Mouse (Mus musculus): Measurements from ENCODE around the gene Tnpo2. TPM values are rescaled to one million over a fixed set of nuclear protein-coding genes. Genes with fewer than 3 reads are reported as not detected.

Gene Tnpo2
- polyA plus RNA-seq (2014; fragmentation: Nextera tagmentation; extraction: Ambion mirVana): 32.0 and 41.0 TPM in 2 replicates

DNA sequence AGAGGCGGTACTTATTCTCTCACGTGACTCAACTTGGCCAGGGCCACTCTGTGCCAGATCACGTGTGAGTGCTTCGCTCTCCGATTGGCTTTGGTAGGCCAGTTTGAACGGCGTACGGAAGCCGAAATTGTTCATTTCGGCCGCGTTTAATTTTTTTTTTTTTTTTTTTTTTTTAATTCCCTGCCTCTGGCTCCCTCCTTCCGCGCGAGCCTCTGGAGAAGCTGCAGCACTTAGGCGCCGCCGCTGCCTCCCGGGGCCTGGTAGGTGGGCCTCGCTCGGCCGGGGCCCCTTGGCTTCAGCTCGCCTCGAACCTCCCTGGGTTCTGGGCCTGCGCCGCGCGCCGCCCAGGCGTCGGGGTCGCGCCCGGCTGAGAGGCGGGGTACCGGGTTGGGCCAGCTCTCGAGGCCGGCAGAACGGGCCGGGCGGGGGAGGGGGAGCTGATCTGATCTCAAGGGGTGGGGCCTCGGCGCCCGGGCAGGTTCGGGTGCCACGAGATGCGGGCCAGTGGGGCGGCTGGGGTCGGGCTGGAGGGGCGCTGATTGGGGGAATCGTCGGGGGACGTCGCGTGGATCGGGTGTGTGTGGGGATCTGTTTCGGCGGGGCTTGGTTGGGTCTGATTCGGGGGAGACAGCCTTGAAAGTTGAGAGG lies at the start of gene Tnpo2:
Gene Tnpo2 (plus strand): TSS at position 198 of the 648 bp plus-strand sequence.
- WGBS: under 1% methylated on average over 59 of the region's 59 CpGs
- DNase-seq (peak; percentile 96), ATAC-seq (ENCODE audit: low FRiP score, low TSS enrichment) (peak; percentile 94)
- Histone ChIP-seq H3K27me3 (ENCODE audit: control insufficient read depth, insufficient read depth, low read length) (no peaks in the 10 kb centered on the region), H3K4me1 (ENCODE audit: control insufficient read depth, insufficient read depth, low read length) (peaks cover 24% of the 10 kb centered on the region), H3K27ac (replicated peaks; ENCODE audit: low read depth, low read length) (peak within 1 kb of the TSS; percentile 97), H3K9me3 (ENCODE audit: control insufficient read depth, low read length) (no peaks in the 10 kb centered on the region), H3K4me2 (ENCODE audit: low read length) (peak within 1 kb of the TSS; percentile 98), H3K9ac (replicated peaks; ENCODE audit: low read length) (peak within 1 kb of the TSS; percentile 87), H3K4me3 (replicated peaks; ENCODE audit: low read depth, low read length) (peak within 1 kb of the TSS; percentile 81), H3K36me3 (ENCODE audit: control insufficient read depth, insufficient read depth, low read length) (peaks cover 36% of the 10 kb centered on the region)

- Histone ChIP-seq H3K4me3 (replicated peaks; ENCODE audit: low read depth, low read length) (no peak overlapping the region), H3K4me2 (ENCODE audit: low read length) (no peak overlapping the region), H3K9me3 (ENCODE audit: control insufficient read depth, low read length) (no peaks in the 10 kb centered on the region), H3K9ac (replicated peaks; ENCODE audit: low read length) (no peak overlapping the region), H3K27ac (replicated peaks; ENCODE audit: low read depth, low read length) (no peak overlapping the region), H3K27me3 (ENCODE audit: control insufficient read depth, insufficient read depth, low read length) (0 out of 2 replicates have a peak, but pooled peaks cover 9% of the 10 kb centered on the region), H3K4me1 (ENCODE audit: control insufficient read depth, insufficient read depth, low read length) (peaks cover 24% of the 10 kb centered on the region), H3K36me3 (ENCODE audit: control insufficient read depth, insufficient read depth, low read length) (no peaks in the 10 kb centered on the region)
- no peak for DNase-seq
- WGBS: 82% methylated on average over 5 of the region's 5 CpGs
- ATAC-seq (ENCODE audit: low FRiP score, low TSS enrichment): no peak
These were observed 49.3 kb upstream of the Tnpo2 start for GRCm38 (mm10) chr8:84987388-84987787.

- DNase-seq (no peak), ATAC-seq (ENCODE audit: low FRiP score, low TSS enrichment) (no peak)
- Histone ChIP-seq H3K9ac (replicated peaks; ENCODE audit: low read length) (no peak overlapping the region), H3K4me1 (ENCODE audit: control insufficient read depth, insufficient read depth, low read length) (peaks cover 24% of the 10 kb centered on the region), H3K4me3 (replicated peaks; ENCODE audit: low read depth, low read length) (no peak overlapping the region), H3K27me3 (ENCODE audit: control insufficient read depth, insufficient read depth, low read length) (0 out of 2 replicates have a peak, but pooled peaks cover 9% of the 10 kb centered on the region), H3K27ac (replicated peaks; ENCODE audit: low read depth, low read length) (no peak overlapping the region), H3K9me3 (ENCODE audit: control insufficient read depth, low read length) (no peaks in the 10 kb centered on the region), H3K4me2 (ENCODE audit: low read length) (no peak overlapping the region), H3K36me3 (ENCODE audit: control insufficient read depth, insufficient read depth, low read length) (no peaks in the 10 kb centered on the region)
- 67% methylated on average over 2 of the region's 2 CpGs for WGBS
These were observed 48.8 kb upstream of the Tnpo2 start for GRCm38 (mm10) chr8:84987903-84988302.

GRCm38 (mm10) chr8:84989311-84989731 lies 47.4 kb upstream of the Tnpo2 start:
- H3K4me1 ChIP-seq (ENCODE audit: control insufficient read depth, insufficient read depth, low read length): peaks cover 24% of the 10 kb centered on the region
- 8% methylated on average over 15 of the region's 15 CpGs for WGBS
- no peak overlapping the region for H3K27ac ChIP-seq (replicated peaks; ENCODE audit: low read depth, low read length)
- H3K9ac ChIP-seq (replicated peaks; ENCODE audit: low read length): no peak overlapping the region
- H3K36me3 ChIP-seq (ENCODE audit: control insufficient read depth, insufficient read depth, low read length): no peaks in the 10 kb centered on the region
- no peak overlapping the region for H3K4me3 ChIP-seq (replicated peaks; ENCODE audit: low read depth, low read length)
- DNase-seq (no peak), ATAC-seq (ENCODE audit: low FRiP score, low TSS enrichment) (no peak)
- H3K27me3 ChIP-seq (ENCODE audit: control insufficient read depth, insufficient read depth, low read length): 0 out of 2 replicates have a peak, but pooled peaks cover 9% of the 10 kb centered on the region
- H3K4me2 ChIP-seq (ENCODE audit: low read length): peak overlapping the region; percentile 93
- H3K9me3 ChIP-seq (ENCODE audit: control insufficient read depth, low read length): no peaks in the 10 kb centered on the region

- peaks cover 21% of the 10 kb centered on the region for H3K4me1 ChIP-seq (ENCODE audit: control insufficient read depth, insufficient read depth, low read length)
- H3K9me3 ChIP-seq (ENCODE audit: control insufficient read depth, low read length): no peaks in the 10 kb centered on the region
- peak overlapping the region; percentile 93 for H3K4me2 ChIP-seq (ENCODE audit: low read length)
- DNase-seq (peak; percentile 96), ATAC-seq (ENCODE audit: low FRiP score, low TSS enrichment) (peak; percentile 49; the same call in 1 of the 2 replicates)
- 0 out of 2 replicates have a peak, but pooled peaks cover 10% of the 10 kb centered on the region for H3K27me3 ChIP-seq (ENCODE audit: control insufficient read depth, insufficient read depth, low read length)
- H3K36me3 ChIP-seq (ENCODE audit: control insufficient read depth, insufficient read depth, low read length): peaks cover 2% of the 10 kb centered on the region; the same call in 1 of the 2 replicates
- peak overlapping the region; percentile 61 for H3K9ac ChIP-seq (replicated peaks; ENCODE audit: low read length)
- under 1% methylated on average over 15 of the region's 15 CpGs for WGBS
- H3K27ac ChIP-seq (replicated peaks; ENCODE audit: low read depth, low read length): peak overlapping the region; percentile 79
- H3K4me3 ChIP-seq (replicated peaks; ENCODE audit: low read depth, low read length): peak overlapping the region; percentile 62
These were observed 46.9 kb upstream of the Tnpo2 start for GRCm38 (mm10) chr8:84989810-84990209.

DNA sequence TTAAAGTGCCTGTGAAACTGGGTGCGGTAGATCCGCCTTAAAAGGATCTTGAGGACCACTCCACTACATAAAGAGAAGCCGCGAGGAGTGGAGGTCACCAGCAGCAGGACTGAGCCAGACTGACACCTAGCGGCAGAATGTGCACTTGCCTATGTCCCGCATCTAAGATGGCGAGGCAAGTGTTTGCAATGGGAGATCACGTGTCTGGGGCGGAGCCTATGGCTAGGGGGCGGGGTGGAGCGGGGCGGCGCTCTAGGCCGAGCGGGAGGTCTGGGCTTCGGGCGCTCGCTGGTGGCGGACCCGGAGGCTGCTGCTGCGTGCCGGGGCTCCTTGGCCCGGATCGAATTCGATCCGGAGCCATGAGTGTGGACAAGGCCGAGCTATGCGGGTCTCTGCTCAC lies 46.4 kb upstream of the Tnpo2 start, which contains the start of gene Hook2:
Gene Hook2 (plus strand): TSS at position 255 of the 400 bp plus-strand sequence.
- DNase-seq (peak; percentile 98), ATAC-seq (ENCODE audit: low FRiP score, low TSS enrichment) (peak; percentile 88)
- peak within 1 kb of the TSS; percentile 62 for H3K4me3 ChIP-seq (replicated peaks; ENCODE audit: low read depth, low read length)
- H3K9me3 ChIP-seq (ENCODE audit: control insufficient read depth, low read length): no peaks in the 10 kb centered on the region
- H3K27ac ChIP-seq (replicated peaks; ENCODE audit: low read depth, low read length): peak within 1 kb of the TSS; percentile 79
- peaks cover 16% of the 10 kb centered on the region for H3K4me1 ChIP-seq (ENCODE audit: control insufficient read depth, insufficient read depth, low read length)
- peaks cover 6% of the 10 kb centered on the region; the same call in 1 of the 2 replicates for H3K36me3 ChIP-seq (ENCODE audit: control insufficient read depth, insufficient read depth, low read length)
- H3K27me3 ChIP-seq (ENCODE audit: control insufficient read depth, insufficient read depth, low read length): 0 out of 2 replicates have a peak, but pooled peaks cover 13% of the 10 kb centered on the region
- under 1% methylated on average over 28 of the region's 28 CpGs for WGBS
- peak within 1 kb of the TSS; percentile 93 for H3K4me2 ChIP-seq (ENCODE audit: low read length)
- peak within 1 kb of the TSS; percentile 77 for H3K9ac ChIP-seq (replicated peaks; ENCODE audit: low read length)

DNA sequence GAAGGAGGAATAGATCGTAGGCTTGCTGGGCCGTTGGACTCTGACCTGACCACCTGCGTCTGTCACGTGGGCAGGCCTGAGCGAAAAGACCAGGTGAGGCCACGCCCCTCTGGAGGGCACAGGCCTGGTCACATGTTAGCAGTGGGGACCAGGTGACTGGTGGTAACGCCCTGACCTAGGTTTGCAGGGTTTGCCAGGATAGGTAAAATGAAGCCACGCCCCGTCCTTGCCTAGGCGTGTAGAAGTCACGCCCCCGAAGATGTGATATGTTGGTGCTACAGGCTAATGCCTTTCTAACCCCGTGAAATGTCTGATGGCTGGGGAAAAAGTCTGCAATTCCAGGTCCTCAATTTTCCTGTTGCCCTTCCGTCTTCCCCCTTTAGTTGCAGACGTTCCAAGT lies 45.9 kb upstream of the Tnpo2 start:
- H3K36me3 ChIP-seq (ENCODE audit: control insufficient read depth, insufficient read depth, low read length): peaks cover 6% of the 10 kb centered on the region; the same call in 1 of the 2 replicates
- WGBS: 1% methylated on average over 15 of the region's 15 CpGs
- H3K4me1 ChIP-seq (ENCODE audit: control insufficient read depth, insufficient read depth, low read length): peaks cover 12% of the 10 kb centered on the region
- peak overlapping the region; percentile 72 for H3K27ac ChIP-seq (replicated peaks; ENCODE audit: low read depth, low read length)
- H3K9me3 ChIP-seq (ENCODE audit: control insufficient read depth, low read length): no peaks in the 10 kb centered on the region
- peak overlapping the region; percentile 62 for H3K4me3 ChIP-seq (replicated peaks; ENCODE audit: low read depth, low read length)
- peak overlapping the region; percentile 93 for H3K4me2 ChIP-seq (ENCODE audit: low read length)
- peak; percentile 64 for ATAC-seq (ENCODE audit: low FRiP score, low TSS enrichment)
- H3K9ac ChIP-seq (replicated peaks; ENCODE audit: low read length): peak overlapping the region; percentile 77
- DNase-seq: peak; percentile 61
- 0 out of 2 replicates have a peak, but pooled peaks cover 13% of the 10 kb centered on the region for H3K27me3 ChIP-seq (ENCODE audit: control insufficient read depth, insufficient read depth, low read length)

DNA sequence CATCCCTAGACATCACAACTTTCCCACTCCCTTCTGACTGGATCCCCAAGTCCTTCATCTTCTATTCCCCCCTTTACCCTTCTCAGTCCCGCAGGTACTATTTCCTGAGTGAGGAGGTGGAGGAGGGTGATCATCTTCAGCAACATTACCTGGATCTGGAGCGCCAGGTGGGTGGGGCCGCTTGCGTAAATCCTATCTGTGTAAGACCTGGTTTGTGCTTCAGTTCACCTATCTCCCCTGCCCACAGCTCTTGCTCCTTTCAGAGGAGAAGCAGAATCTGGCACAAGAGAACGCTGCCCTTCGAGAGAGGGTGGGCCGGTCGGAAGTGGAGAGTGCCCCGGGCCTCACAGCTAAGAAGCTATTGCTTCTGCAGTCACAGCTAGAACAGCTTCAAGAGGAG lies 42.3 kb upstream of the Tnpo2 start:
- Histone ChIP-seq H3K9ac (replicated peaks; ENCODE audit: low read length) (no peak overlapping the region), H3K4me3 (replicated peaks; ENCODE audit: low read depth, low read length) (no peak overlapping the region), H3K9me3 (ENCODE audit: control insufficient read depth, low read length) (no peaks in the 10 kb centered on the region), H3K4me2 (ENCODE audit: low read length) (no peak overlapping the region), H3K4me1 (ENCODE audit: control insufficient read depth, insufficient read depth, low read length) (peaks cover 15% of the 10 kb centered on the region), H3K27me3 (ENCODE audit: control insufficient read depth, insufficient read depth, low read length) (0 out of 2 replicates have a peak, but pooled peaks cover 9% of the 10 kb centered on the region), H3K27ac (replicated peaks; ENCODE audit: low read depth, low read length) (no peak overlapping the region), H3K36me3 (ENCODE audit: control insufficient read depth, insufficient read depth, low read length) (peaks cover 6% of the 10 kb centered on the region; the same call in 1 of the 2 replicates)
- DNase-seq (no peak), ATAC-seq (ENCODE audit: low FRiP score, low TSS enrichment) (no peak)
- 94% methylated on average over 9 of the region's 9 CpGs for WGBS

Measured in midbrain, embryonic 14.5 days (tissue).